Mouse (Mus musculus): Measurements from ENCODE around the gene Arap2. TPM values are rescaled to one million over a fixed set of nuclear protein-coding genes. Genes with fewer than 3 reads are reported as not detected.
"Not testable (repeated sequence)": the region's sequence is repeated elsewhere in the genome, so short reads cannot be mapped to it uniquely, and the experiment has no call there.

The Arap2 gene
- polyA plus RNA-seq, 1 experiment from 2014 or later, result 2.0 TPM

DNA sequence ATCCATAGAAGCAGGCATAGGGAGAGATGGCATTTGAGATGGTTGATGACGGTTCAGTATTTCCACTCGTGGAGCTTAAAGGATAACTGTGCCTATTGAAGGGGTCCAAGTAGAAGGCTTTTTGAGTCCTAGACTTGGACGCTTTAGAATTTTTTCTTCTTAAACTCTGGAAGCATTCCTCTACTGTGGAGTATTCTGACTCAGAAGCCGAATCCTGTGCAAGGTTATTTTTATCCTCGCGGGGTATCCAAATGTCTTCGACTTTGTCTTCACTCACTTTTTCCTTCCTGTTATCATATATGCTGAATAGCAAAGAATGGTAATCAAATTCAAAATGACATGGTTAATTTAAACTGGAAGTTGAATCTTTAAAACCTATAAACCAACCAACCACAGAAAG, 35.4 kb downstream of the Arap2 start:
- H3K4me1 ChIP-seq (replicated peaks); ATAC-seq (ENCODE audit: low read depth); H3K27ac ChIP-seq; DNase-seq; H3K4me2 ChIP-seq; H3K9me3 ChIP-seq (replicated peaks); H3K9ac ChIP-seq; H3K4me3 ChIP-seq (replicated peaks); H3K36me3 ChIP-seq; H3K27me3 ChIP-seq: not testable (repeated sequence)
- WGBS (ENCODE audit: insufficient replicate concordance), result 80% methylated on average over 7 of the region's 7 CpGs

- Histone ChIP-seq H3K27me3 (no peaks in the 10 kb centered on the region), H3K9ac (no peak overlapping the region), H3K4me3 (replicated peaks) (no peak overlapping the region), H3K4me2 (no peak overlapping the region), H3K27ac (no peak overlapping the region), H3K4me1 (replicated peaks) (no peaks in the 10 kb centered on the region), H3K36me3 (no peaks in the 10 kb centered on the region), H3K9me3 (replicated peaks) (no peaks in the 10 kb centered on the region)
- 63% methylated on average over 2 of the region's 2 CpGs for WGBS (ENCODE audit: insufficient replicate concordance)
- ATAC-seq (ENCODE audit: low read depth), result no peak
- DNase-seq, result no peak
These were observed 40.4 kb downstream of the Arap2 start for GRCm38 (mm10) chr5:62725551-62725950.

- WGBS (ENCODE audit: insufficient replicate concordance), result 78% methylated on average over 3 of the region's 3 CpGs
- H3K36me3 ChIP-seq, result no peaks in the 10 kb centered on the region
- no peak for DNase-seq
These were observed 42.5 kb downstream of the Arap2 start for GRCm38 (mm10) chr5:62723261-62724105.

DNA sequence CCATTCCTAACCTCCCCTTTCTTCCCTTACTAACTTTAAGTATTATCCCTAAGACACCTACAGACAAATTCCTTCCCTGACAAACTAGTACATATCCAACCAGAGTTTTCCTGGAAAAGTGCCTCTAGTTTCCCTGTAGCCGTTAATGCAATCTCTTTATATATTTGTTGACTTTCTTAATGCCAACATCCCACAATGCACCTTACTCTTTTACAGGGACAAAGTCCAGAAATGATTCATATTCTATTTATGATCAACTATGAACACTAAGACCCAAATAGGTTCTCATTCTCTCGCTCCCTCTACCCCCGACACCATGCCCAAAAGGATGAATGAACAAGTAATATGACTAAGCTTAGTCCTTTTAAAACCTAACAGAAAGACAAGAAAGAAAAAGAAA, 49.5 kb downstream of the Arap2 start:
- Histone ChIP-seq H3K27ac (no peak overlapping the region), H3K36me3 (no peaks in the 10 kb centered on the region), H3K27me3 (no peaks in the 10 kb centered on the region), H3K9ac (no peak overlapping the region), H3K4me1 (replicated peaks) (no peaks in the 10 kb centered on the region), H3K4me2 (no peak overlapping the region), H3K4me3 (replicated peaks) (no peak overlapping the region), H3K9me3 (replicated peaks) (no peaks in the 10 kb centered on the region)
- DNase-seq (no peak), ATAC-seq (ENCODE audit: low read depth) (no peak)
- 75% methylated on average over 3 of the region's 3 CpGs for WGBS (ENCODE audit: insufficient replicate concordance)

More at GRCm38 (mm10) chr5:62723261-62724105, 42.5 kb downstream of the Arap2 start:
- Histone ChIP-seq H3K9me3 (replicated peaks) (no peaks in the 10 kb centered on the region), H3K27ac (no peak overlapping the region), H3K4me3 (replicated peaks) (no peak overlapping the region), H3K4me1 (replicated peaks) (no peaks in the 10 kb centered on the region), H3K9ac (no peak overlapping the region), H3K4me2 (no peak overlapping the region), H3K27me3 (no peaks in the 10 kb centered on the region)
- no peak for ATAC-seq (ENCODE audit: low read depth)

DNA sequence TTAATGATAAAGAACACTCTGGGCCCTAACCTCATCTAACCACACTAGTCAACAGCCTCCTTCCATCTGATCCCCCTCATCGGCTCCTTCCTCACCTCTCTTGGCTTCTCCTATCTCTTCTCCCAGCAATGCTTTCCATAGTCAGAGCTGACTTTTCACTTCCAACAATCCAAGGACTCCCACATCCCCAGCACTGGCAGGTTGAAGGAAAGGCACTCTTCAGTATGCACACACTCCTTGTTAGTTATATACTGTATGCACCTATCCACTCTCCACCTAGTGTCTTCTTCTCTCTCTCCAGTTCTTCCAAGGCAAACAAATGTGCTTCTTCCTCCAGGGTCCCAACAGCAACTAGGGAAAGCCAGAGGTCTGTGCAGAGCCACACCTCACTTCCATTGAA, 50.0 kb downstream of the Arap2 start:
- Histone ChIP-seq H3K27me3 (no peaks in the 10 kb centered on the region), H3K9me3 (replicated peaks) (no peaks in the 10 kb centered on the region), H3K36me3 (no peaks in the 10 kb centered on the region), H3K4me3 (replicated peaks) (no peak overlapping the region), H3K4me2 (no peak overlapping the region), H3K27ac (no peak overlapping the region), H3K9ac (no peak overlapping the region), H3K4me1 (replicated peaks) (no peaks in the 10 kb centered on the region)
- ATAC-seq (ENCODE audit: low read depth) (no peak), DNase-seq (no peak)
- WGBS (ENCODE audit: insufficient replicate concordance), result 12% methylated on average over 1 of the region's 1 CpGs

- WGBS (ENCODE audit: insufficient replicate concordance), result 10% methylated on average over 4 of the region's 4 CpGs
- DNase-seq (no peak), ATAC-seq (ENCODE audit: low read depth) (no peak)
- Histone ChIP-seq H3K36me3 (no peaks in the 10 kb centered on the region), H3K9me3 (replicated peaks) (no peaks in the 10 kb centered on the region), H3K27ac (no peak overlapping the region), H3K4me2 (no peak overlapping the region), H3K9ac (no peak overlapping the region), H3K4me1 (replicated peaks) (no peaks in the 10 kb centered on the region), H3K4me3 (replicated peaks) (no peak overlapping the region), H3K27me3 (no peaks in the 10 kb centered on the region)
These were observed 50.5 kb downstream of the Arap2 start for GRCm38 (mm10) chr5:62715436-62715835.

- Histone ChIP-seq H3K27ac (no peak overlapping the region), H3K27me3 (no peaks in the 10 kb centered on the region), H3K4me1 (replicated peaks) (no peaks in the 10 kb centered on the region), H3K9ac (no peak overlapping the region), H3K9me3 (replicated peaks) (no peaks in the 10 kb centered on the region), H3K36me3 (no peaks in the 10 kb centered on the region), H3K4me2 (no peak overlapping the region), H3K4me3 (replicated peaks) (no peak overlapping the region)
- 16% methylated on average over 6 of the region's 6 CpGs for WGBS (ENCODE audit: insufficient replicate concordance)
- ATAC-seq (ENCODE audit: low read depth), result no peak
- no peak for DNase-seq
These were observed 55.0 kb downstream of the Arap2 start for GRCm38 (mm10) chr5:62710955-62711354.

GRCm38 (mm10) chr5:62706900-62707299, 59.1 kb downstream of the Arap2 start:
- H3K36me3 ChIP-seq, result no peaks in the 10 kb centered on the region
- ATAC-seq (ENCODE audit: low read depth), result no peak
- no peak for DNase-seq
- no peak overlapping the region for H3K4me3 ChIP-seq (replicated peaks)
- no peaks in the 10 kb centered on the region for H3K4me1 ChIP-seq (replicated peaks)
- no peak overlapping the region for H3K27ac ChIP-seq
- 59% methylated on average over 7 of the region's 7 CpGs for WGBS (ENCODE audit: insufficient replicate concordance)
- H3K4me2 ChIP-seq, result no peak overlapping the region
- H3K9ac ChIP-seq, result no peak overlapping the region
- H3K9me3 ChIP-seq (replicated peaks), result no peaks in the 10 kb centered on the region
- no peaks in the 10 kb centered on the region for H3K27me3 ChIP-seq

DNA sequence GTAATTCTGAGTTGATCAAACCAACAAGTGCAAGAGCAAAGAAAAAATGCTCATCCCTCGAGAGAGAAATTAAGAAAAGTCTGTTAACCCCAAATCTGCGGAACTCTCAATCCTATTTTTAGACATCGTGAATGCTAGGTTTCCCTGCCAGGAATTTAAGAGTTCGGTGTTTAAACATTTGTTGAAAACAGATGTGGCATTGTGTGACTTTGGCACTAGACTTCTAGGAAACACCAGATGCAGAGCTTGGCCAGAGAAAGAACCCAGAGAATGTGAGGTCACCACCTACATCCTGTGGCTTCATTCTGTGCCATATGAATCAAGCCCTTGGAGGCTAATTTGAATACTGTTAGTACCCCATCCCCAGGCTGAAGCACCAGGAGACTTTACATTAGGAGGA, 76.0 kb downstream of the Arap2 start:
- H3K36me3 ChIP-seq, result no peaks in the 10 kb centered on the region
- WGBS (ENCODE audit: insufficient replicate concordance), result 66% methylated on average over 4 of the region's 4 CpGs
- no peak for DNase-seq
- no peak overlapping the region for H3K4me2 ChIP-seq
- no peak overlapping the region for H3K4me3 ChIP-seq (replicated peaks)
- H3K27me3 ChIP-seq, result no peaks in the 10 kb centered on the region
- H3K9ac ChIP-seq, result no peak overlapping the region
- no peaks in the 10 kb centered on the region for H3K4me1 ChIP-seq (replicated peaks)
- no peak for ATAC-seq (ENCODE audit: low read depth)
- H3K9me3 ChIP-seq (replicated peaks), result no peaks in the 10 kb centered on the region
- H3K27ac ChIP-seq, result no peak overlapping the region

DNA sequence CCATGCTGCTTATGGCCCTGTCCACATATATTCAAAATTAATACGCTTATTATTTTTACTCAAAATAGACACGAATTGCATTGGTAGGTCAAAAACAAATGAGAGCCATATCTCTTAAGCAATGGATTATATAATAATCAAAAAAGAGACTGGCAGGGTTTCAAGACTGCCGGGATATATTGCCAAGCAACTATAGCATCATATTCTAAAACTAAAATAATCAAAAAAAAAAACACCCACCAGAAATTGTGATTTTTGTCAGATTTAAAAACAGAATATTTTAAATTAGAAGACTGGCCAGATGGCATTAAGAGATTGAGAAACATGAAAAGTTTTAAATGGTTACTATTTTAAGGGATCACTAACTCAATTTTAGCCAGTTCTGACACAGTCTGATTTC, 82.2 kb downstream of the Arap2 start:
- H3K27ac ChIP-seq, result no peak overlapping the region
- H3K4me3 ChIP-seq (replicated peaks), result no peak overlapping the region
- DNase-seq (no peak), ATAC-seq (ENCODE audit: low read depth) (no peak)
- no peaks in the 10 kb centered on the region for H3K36me3 ChIP-seq
- H3K4me1 ChIP-seq (replicated peaks), result no peaks in the 10 kb centered on the region
- no peak overlapping the region for H3K4me2 ChIP-seq
- no peaks in the 10 kb centered on the region for H3K27me3 ChIP-seq
- no peaks in the 10 kb centered on the region for H3K9me3 ChIP-seq (replicated peaks)
- no peak overlapping the region for H3K9ac ChIP-seq
- WGBS (ENCODE audit: insufficient replicate concordance), result 59% methylated on average over 3 of the region's 3 CpGs

DNA sequence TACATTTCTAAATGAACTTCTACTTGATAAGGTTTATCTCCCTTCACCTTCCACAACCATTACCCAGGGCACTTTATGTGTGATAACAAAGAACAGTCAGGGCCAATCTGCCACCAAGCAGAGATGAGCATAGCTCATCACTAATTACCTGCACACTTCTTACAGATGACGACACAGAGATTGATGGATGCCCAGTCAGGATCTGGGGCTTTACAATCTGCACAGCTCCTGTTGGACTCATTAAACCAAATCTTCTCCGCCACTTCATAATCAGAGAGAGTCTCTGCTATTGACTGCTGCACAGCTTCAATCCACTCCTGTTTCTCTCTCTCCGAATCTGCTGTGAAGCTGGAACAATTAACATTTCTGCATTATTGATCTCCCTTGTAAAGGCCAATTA, 82.8 kb downstream of the Arap2 start:
- WGBS (ENCODE audit: insufficient replicate concordance), result 64% methylated on average over 3 of the region's 3 CpGs
- Histone ChIP-seq H3K27ac (no peak overlapping the region), H3K9ac (no peak overlapping the region), H3K4me1 (replicated peaks) (no peaks in the 10 kb centered on the region), H3K4me2 (no peak overlapping the region), H3K27me3 (no peaks in the 10 kb centered on the region), H3K4me3 (replicated peaks) (no peak overlapping the region), H3K9me3 (replicated peaks) (no peaks in the 10 kb centered on the region), H3K36me3 (no peaks in the 10 kb centered on the region)
- DNase-seq, result no peak
- no peak for ATAC-seq (ENCODE audit: low read depth)

DNA sequence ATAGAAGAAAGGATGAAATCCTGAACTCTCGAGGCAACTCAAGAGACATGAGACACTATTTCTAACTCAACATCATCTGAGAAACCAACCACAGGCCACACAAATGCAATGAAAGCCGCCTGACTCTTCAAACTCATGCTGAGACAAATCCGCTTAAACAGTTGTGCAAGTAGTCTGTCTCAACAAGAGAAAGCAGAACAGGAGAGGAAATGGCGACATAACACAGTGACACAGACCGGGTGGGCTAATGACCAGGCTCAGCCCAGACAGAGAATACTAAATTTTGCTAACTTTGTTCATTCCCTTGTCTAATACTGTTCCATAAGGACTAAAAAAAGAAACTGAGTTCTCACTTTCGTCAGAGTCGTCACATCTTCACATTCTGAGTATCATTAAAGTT, 88.6 kb downstream of the Arap2 start:
- Histone ChIP-seq H3K4me1 (replicated peaks) (no peaks in the 10 kb centered on the region), H3K36me3 (no peaks in the 10 kb centered on the region), H3K9ac (no peak overlapping the region), H3K27me3 (no peaks in the 10 kb centered on the region), H3K9me3 (replicated peaks) (no peaks in the 10 kb centered on the region), H3K4me3 (replicated peaks) (no peak overlapping the region), H3K27ac (no peak overlapping the region), H3K4me2 (no peak overlapping the region)
- ATAC-seq (ENCODE audit: low read depth) (no peak), DNase-seq (no peak)
- 61% methylated on average over 7 of the region's 7 CpGs for WGBS (ENCODE audit: insufficient replicate concordance)
